Mouse (Mus musculus) ovary, postnatal 36 days (tissue): Measurements from ENCODE around the gene Rnf157.
A peak's percentile ranks its signal among the peaks of the same experiment; 100 is the strongest.
"Not testable (repeated sequence)": the region's sequence is repeated elsewhere in the genome, so short reads cannot be mapped to it uniquely, and the experiment has no call there.

Experiments
- DNase-seq: peaks from one replicate; pipeline ENCODE4 v3.0.0; 2022; ENCODE audit warnings: low spot score, mixed read lengths

The Rnf157 gene

DNA sequence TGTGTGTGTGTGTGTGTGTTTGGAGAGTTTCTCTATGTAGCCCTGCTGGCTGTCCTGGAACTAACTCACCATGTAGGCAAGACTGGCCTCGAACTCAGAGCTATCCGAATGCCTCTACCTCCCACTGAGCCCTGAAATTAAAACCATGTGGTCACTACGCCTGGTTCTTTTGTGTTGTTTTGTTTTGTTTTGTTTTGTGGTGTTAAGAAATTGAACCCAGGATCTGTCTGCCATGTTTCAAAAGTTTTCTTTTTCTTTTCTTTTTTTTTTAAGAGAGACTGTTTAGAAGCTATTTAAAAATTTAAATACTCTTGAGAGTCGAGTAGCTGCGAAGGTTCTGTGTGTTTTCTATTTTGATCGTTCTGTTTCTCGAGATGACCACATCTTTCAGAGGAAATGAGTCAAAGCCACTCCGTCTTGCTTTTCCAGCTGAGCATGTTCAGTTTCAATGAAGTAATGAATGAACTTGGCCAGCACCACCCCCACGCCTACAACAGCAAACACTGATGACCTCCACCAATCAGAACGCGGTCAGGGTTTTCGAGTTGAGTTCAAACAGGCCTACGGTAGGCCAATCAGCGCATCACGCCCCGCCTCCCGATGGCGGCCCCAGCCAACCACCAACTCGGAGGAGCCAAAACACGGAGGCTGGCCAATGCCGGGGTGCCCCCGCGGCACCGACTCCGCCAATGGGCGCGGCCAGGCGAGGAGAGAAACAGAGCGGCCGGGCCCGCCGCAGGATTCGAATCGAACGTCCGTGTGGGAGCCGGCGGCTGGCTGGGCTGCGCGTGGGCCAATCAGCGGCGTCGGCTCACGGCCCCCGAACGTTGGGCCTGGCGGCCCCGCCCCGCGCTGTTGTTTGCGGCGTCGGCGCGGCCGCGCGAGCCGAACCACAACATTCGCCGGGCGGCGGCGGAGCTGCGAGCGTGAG, 20.8 kb upstream of the Rnf157 start, which contains the start of gene Ubald2:
Ubald2 (plus strand) TSS at position 739 of the 931 bp plus-strand sequence.
- peak; percentile 99 for DNase-seq

DNA sequence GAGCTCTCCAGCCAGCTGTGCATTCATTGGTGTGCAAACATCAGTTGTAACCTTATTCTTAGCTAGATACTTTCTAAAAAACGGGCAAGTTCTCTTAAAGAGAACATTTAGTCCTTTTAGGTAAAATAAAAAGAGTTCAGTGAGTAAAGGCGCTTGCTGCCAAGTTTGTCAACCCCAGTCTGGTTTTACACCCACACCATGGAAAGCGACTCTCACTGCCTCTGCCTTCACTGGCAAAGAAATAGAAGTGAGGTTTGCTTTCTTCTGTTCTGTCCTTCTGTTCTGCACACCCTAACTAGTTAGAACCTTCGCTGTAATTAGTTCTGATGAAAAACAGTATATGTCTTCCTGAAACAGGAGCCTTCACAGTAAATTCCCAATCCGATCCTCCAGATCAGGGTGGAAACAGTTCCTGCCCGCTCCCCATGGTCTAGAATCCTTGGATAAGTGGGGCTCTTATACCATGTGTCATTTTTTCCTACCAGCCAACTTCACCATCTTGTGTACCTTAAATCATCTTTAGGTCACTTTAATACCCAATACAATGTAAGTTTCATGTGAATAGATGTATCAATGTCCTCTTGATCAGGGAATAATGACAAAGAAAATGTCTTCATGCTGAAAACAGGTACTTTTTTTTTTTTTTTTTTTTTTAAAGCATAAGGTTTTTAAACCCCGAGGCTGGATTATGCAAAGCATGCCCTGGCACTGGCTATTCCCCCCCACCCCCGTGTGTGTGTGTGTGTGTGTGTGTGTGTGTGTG, 19.9 kb upstream of the Rnf157 start:
- DNase-seq: no peak

DNA sequence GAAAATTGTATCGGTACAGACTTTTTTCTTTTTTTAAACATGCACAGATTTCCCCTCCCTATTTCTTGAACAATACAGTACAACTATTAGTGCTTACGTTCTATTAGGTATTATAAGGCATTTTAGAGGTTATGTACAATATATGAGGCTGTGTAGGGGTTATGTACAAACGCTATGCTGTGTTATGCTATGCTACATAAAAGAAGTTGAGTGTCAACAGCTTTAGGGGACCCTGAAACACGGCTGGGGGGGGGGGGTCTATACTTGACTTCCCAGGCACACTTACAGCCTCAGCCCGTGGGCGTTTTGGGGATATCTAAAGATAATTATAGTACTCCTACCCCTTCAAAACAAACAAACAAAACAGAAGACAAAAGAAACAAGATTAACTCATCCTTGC, 19.3 kb upstream of the Rnf157 start:
- DNase-seq: no peak

DNA sequence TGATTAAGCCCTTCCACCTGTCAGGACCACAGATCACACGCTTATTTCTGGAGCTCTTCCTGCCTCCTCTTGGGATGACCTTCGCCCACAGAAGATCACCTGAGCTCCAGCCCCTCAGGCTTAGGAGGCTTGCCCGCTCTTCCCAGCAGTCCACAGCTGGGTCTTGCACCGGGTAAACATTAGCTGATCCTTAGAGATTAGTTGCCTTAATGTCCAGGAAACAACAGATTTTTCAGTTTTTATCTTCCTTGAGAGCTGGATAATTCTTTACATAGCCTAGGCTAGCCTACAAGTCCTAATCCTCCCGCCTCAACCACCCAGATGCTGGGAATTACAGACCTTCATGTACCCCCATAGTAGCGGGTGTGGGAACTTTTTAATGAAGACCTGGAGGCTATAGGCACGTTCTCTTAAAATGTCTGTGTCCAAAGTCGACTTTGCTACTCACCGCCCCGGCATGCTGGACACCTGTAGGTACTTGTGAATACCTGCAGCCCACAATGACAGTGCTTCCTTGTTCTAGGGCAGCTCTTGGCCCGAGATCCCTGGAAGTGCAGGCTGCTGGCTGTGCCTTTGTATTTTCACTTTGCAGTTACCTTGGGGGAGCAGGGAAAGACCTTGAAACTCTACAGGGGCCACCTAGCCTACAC, 18.7 kb upstream of the Rnf157 start:
- DNase-seq: no peak

DNA sequence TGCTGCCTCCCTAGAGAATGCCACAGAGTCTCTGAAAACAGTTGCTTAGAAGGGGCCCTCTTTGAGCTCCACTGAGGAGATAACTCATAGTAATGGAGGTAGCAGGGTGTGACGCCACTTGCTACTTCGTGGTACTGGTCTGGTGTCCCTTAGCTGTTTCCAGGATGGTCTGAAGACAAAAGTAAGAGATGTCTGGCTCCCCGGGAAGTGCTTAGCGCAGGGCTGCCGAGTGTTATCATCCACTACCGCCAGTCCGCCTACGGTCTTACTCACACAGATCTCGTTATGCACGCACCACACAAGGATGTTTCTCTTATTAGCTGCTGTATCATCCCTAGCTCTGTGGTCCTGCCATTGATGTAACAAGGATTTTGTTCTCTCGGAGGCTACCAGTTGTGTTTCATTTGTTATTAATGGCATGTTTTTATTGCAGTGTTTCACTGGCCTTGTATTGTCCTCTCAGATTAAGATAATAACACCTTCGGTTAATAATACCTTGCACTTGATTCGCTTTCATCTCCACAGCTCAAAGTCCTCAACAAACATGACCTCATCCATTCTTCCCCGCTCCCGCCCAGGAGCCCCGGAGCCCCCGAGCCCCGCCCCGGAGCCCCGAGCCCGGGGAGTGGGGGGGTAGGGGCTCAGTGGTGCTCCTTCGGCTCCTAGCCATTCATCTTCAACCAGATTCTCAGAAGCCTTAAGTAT, 18.0 kb upstream of the Rnf157 start:
- no peak for DNase-seq

DNA sequence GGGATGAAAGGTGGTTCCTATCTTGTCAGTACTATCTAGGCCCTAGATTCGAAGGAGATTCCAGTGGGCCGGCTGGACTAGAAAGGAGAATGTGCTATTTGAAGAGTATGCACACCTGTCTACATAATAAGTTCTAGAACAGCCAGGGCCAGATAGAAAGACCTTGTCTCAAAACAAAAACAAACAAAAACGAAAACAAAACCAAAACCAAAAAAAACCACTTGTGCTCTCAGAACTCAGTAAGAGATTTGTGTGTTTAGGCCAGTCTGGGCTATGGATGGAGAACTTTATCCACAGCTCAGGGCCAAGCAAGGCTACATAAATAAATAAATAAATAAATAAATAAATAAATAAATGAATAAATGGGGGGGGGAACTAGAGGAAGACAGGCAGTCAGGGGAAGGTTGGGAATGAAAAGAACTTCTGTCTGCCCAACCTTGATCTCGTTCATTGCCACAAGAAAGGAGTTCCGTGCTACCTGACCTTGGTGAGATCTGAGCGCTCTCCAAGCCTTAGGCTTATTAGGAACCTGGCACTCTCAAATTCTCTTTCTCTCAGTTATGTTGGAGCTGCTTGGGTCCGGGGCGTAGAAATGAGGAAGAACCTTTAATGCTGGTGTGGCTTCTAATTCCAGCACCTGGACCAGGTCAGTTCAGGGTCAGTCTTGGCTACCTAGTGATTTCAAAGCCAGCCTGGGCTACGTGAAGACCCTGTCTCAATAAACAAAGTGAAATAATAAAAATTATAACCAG, 17.2 kb upstream of the Rnf157 start:
- no peak for DNase-seq

DNA sequence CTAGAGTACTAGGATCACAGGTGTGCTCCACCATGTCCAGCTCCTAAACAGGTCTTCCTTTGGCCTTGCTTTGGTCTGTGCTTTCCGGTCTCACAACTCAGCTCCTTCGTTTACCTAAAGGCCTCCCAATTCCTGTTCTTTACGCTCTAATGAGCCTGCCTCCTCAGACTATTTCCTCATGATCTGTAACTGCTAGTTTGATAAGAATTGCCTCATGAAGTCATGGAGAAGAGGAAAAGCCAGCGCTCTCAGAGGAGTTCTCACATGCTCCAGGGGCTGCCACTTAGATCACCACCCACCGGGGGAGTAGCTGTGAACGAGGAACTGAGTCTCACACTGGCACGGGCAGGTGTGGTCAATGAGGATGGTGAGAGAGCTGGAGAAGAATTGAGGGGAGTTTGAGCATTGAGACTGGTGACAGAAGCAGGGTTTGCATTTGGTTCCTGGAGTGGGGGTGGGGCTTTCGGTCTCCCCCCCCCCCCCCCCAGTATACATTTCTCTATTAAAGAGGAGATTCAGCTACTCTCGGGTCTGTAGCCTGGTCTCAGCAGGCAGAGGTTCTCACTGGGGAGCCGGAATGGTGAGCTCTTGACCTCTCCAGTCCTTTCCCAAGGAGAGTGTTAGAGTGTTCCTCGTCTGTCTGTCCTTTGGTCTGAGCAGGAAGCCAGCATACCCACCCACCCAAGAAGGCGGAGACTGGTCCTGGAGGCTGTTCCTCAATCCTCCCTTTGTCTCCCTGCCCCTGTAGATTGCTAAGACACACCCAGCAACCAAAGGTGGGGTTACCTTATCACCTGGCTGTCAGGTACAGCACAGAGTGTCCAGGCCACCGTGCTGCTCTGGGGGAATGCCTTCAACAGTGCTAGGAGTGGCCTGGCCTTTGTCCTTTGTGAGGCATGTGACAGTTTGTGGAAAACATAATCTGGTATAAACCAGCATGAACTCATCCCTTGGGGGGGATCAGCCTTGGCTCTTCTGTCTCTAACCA, 16.3 kb upstream of the Rnf157 start:
- DNase-seq: no peak

DNA sequence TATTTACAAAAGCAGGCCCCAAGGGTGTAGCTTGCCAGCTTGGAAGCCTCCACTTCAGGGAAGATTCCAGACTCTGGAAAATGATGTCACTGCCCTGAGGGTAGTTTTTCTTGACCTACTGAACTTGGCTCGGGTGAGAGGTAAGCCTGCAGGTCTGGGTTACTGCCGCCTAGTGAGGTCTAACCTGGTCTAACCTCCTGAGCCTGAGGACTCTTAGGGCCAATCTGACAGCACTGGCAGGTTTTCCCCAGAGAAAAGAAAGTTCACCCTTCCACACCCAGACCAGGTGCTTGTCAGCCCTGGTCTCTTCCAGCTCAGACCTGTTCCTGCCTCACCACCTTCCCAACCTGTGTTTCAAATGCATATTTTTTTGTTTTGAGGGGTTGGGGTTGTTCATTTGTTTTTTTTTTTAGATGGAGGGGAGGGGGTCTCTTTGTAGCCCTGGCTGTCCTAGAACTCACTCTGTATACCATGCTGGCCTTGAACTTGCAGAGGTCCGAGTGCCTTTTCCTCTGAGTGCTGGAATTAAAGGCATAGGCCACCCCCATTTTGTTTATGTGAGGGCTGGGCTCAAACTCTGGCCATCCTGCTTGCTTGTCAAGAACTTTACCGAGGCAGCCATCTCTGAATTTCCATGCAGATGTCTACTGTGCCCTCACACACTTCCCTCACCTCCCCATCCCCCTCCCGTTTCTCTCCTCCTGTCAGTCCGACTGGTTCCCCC, 14.2 kb upstream of the Rnf157 start:
- DNase-seq: no peak

DNA sequence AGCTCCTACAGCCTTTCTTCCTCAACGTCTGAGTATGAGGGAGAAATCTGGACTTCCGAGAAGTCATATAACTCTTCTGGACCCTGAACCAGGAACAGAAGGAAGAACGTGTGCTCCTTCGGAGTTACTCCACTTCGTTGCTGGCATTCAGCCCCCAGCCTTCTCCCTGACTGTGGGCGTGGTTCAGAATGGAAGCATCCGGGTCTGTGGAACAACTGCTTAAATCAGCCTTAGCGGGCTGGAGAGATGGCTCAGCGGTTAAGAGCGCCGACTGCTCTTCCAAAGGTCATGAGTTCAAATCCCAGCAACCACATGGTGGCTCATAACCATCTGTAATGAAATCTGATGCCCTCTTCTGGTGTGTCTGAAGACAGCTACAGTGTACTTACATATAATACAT, 13.5 kb upstream of the Rnf157 start:
- DNase-seq: not testable (repeated sequence)

DNA sequence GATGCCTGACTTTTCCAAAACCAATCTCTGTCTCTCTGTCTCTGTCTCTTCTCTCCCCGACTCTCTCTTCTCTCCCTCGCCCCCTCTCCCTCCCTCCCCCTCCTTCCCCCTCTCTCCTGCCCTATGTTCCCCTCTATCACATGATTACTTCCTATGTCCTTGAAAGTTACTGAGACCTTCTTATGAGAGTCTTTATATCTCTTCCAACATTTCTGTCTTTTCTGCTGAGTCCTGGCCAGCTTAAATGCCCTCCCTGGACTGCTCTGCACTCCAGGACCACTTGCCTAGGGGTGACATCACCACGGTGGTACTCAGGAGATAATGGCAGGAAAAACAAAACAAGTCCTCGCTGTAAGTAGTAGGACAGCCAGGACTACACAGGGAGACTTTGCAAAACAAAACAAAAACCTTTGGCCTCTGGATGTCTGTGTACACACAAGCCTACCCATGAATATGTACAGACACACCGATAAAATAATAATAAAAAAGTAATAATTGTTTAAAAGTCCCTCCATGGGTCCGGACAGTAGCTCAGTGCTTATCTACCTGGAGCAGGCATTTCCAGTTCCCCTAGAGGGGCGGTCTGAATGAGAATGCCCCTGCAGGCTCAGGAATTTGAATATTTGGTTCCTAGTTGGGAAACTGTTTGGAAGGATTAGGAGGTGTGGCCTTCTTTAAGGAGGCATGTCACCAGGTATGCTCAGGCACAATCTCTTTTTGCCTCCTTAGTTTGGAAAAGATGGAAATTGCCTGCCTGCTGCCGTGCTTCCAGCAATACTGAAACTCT, 12.0 kb upstream of the Rnf157 start:
- DNase-seq: no peak

DNA sequence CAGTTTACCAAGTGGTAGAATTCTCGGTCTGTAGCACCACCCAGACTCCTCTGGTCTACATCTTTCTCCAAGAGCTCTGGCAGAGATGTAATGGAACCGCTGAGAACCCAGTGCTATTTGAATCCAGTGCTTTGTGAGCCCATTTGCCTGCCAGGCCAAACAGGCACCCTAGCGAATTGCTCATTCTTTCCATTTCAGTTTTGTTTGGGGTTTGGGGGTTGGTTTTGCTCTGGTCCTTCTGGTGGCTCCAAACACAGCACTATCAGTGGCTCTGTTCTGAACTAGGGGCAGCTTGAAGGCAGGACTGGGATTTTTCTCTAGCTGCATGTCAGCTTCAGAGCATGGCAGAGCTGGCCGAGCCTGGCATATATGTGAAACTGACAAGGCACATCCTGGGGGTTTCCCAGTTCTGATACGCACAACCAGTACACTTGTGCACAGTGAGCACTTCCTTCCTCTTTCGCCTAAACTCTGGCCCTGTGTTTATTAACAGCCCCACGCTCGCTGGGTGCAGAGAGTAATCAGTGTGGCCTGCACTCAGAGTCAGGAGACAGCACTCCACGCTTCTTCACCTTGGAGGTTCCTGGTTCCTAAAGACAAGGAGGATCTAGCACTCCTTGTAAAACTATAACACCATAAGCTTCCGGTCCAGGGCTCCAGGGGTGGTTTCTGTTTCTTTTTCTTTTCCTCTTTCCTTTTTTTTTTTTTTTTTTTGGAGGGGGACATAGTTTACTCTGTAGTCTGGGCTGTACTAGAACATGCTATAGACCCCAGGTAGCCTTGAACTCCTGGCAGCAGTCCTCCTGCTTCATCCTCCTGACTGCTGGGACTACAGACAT, 11.2 kb upstream of the Rnf157 start:
- no peak for DNase-seq

DNA sequence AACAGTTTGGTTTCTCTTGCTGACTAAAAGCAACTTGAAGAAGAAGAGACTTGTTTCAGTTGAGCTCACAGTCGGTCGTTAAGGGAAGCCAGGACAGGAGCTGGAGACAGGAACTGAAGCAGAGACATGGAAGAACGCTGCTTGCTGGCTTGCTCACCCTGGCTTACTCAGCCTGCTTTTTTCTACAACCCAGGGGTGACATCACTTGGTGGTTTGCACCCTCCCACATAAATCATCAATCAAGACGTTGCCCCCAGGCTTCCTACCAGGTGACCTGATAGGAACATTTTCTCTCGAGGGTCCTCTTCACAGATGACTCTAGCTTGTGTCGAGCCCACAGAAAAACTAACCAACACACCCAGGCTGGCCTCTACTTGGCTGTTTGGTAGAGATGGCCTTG, 10.4 kb upstream of the Rnf157 start:
- no peak for DNase-seq

DNA sequence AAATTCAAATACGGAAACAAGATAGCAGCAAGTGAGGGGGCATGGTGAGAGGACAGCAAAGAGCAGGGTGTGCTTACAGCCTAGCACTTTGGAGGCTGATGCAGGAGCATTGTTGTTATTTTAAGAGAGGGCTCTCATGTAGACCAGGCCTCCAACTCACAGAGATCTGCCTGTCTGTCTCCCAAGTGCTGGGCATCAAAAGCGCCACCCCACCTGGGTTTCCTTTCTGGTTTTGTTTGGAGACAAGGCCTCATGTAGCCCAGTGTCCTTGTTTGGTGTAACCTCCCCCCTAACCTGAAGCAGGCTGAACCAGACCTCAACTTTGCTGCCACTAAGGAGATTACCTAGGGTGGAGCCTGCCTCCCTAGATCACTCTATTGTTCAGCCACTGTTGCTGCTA, 9.7 kb upstream of the Rnf157 start:
- DNase-seq: no peak

DNA sequence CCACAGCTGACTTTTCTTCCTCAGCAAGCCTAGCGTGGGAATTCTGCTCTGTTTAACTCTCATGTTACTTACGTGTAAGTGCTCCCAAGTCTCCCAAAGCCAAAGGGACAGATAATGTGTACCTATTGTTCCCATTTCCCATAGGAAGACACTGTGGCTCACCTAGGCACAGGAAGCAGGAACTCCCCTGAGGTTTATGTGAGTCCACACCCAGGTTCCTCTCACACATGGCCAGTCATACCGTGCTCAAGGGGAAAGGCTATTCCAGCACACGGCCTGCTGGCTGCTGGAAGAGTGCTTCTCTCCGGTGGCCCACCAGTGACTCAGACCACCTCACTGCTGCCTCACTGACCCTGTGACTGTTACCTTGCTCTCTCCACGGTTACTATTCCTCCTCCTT, 8.3 kb upstream of the Rnf157 start:
- no peak for DNase-seq

DNA sequence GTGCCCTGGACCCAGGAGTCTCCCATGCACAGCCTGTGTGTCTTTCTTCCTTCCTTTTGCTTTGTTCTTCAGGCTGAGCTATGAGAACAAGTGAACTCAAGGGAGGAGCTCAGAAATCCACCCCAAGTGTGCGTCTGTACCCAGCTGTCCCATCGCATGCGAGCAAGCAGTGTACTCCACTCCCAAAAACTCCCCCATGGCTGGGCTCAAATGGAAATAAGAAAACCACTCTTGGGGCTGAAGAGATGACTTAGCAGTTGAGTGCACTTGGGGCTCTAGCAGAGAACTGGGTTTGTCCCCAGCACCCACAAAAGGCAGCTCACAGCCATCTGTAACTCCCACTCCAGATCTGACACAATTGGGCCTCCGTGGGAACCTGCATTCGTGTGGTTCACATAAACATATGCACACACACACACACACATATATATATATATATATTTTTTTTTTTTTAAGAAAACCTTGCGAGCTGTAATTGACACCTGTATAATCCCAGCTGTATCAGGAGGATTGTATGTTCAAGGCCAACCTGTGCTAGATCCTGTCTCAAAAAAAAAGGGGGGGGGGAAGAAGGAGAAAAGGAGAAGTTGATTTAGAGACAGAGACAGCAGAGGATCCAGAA, 6.1 kb upstream of the Rnf157 start:
- no peak for DNase-seq

DNA sequence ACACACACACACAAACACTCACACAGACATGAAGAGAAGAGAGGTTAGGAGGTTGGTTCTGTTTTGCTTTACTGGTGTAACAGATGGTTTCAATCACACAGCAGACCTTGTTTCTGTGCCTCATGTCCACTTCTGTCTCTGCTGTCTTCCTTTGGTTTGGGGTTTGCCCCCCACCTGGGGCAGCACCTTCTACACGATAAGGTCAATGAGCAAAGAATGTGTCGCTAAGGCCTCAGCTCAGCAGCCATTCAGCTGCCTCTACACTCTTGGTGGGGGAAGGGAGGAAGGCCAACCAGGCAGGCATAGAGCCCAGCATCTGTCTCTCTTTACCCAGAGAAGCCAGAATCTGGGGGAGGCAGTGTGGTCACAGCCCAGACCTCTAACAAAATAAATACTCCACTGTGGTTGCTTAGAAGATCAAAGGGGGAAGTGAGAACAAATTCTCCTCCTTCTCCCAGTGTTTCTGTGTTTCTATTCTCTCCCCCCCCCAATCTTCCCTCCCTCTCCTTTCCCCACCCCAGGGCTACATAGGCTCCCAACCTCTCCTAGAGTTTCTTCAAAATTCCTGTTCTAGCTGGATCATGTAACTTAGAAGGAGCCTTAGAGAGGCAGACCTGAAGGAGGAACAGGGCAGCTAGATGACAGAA, 5.5 kb upstream of the Rnf157 start:
- DNase-seq: peak; percentile 49

DNA sequence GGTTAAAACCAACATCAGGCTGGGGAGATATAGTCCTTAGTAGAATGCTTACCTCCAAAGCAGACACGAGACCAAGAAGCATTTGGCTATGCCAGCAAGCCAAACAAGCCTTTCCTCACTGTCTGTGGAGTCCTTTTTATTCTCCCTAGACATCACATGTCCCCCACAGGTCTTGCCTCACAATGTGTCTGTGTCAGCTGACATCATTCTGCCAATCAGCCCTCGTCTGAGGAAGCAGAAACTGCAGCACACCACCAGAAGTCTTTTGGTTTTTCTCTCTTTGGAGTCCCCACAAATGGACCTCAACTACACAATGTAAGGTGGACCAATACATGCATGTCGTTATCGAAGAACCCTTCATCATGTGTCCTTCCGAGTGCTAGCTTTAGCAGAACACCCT, 4.2 kb upstream of the Rnf157 start:
- DNase-seq: no peak
